Mouse (Mus musculus) gastrocnemius, postnatal 36 days (tissue): Measurements from ENCODE around the gene Cenpu. TPM values are rescaled to one million over a fixed set of nuclear protein-coding genes. Genes with fewer than 3 reads are reported as not detected.
"Not testable (repeated sequence)": the region's sequence is repeated elsewhere in the genome, so short reads cannot be mapped to it uniquely, and the experiment has no call there.

ENCODE experiments used
- DNase-seq, 2 experiments: peaks; one replicate each; pipeline ENCODE4 v3.0.0; 2022
- intact Hi-C: fragments of 180-260 bp; cut with DNase I; formaldehyde crosslinking; loops from one replicate; pipeline ENCODE4 v1.15.1; 2025
- total RNA-seq, 2 experiments: library from RNA; stranded (reverse); gene quantifications; 2 replicates each; pipeline ENCODE4 v1.2.3; 2021

Gene Cenpu
- total RNA-seq, 2 experiments from 2014 or later, result 0.26 to 0.62 TPM

GRCm38 (mm10) chr8:46546431-46547176, 5.2 kb upstream of the Cenpu start:
- peak in 1 of 2 experiments; percentile 20 for DNase-seq

GRCm38 (mm10) chr8:46547245-46547644, 4.6 kb upstream of the Cenpu start:
- intact Hi-C loops, result loop anchor here (2.0 to 5.0 kb wide), 3 partner anchors 75 to 305 kb away; partner anchors contain the start of gene Acsl1
- peak in 1 of 2 experiments; percentile 19 for DNase-seq

More at GRCm38 (mm10) chr8:46546431-46547176, 5.2 kb upstream of the Cenpu start:
- intact Hi-C loops, result loop anchor here (2.0 to 5.0 kb wide), 3 partner anchors 74 to 304 kb away; partner anchors contain the start of gene Acsl1

GRCm38 (mm10) chr8:46550058-46550457, 1.8 kb upstream of the Cenpu start:
- no peak for DNase-seq
- intact Hi-C loops, result no loop called here

GRCm38 (mm10) chr8:46551029-46551428, 799 bp upstream of the Cenpu start:
- no peak for DNase-seq
- intact Hi-C loops, result no loop called here

- intact Hi-C loops, result no loop called here
- DNase-seq, result no peak
Observed at GRCm38 (mm10) chr8:46552441-46552765, 575 bp downstream of the Cenpu start.

GRCm38 (mm10) chr8:46559428-46559827, 7.6 kb downstream of the Cenpu start:
- intact Hi-C loops, result loop anchor here (5.0 kb wide), 1 partner anchor 58 kb away; the partner anchor contains the start of genes Casp3 and Primpol
- no peak for DNase-seq

- no peak for DNase-seq
- intact Hi-C loops, result no loop called here
Observed at GRCm38 (mm10) chr8:46562333-46562732, 10.5 kb downstream of the Cenpu start.

GRCm38 (mm10) chr8:46566914-46567529, 15.2 kb downstream of the Cenpu start:
- DNase-seq, result no peak
- intact Hi-C loops, result no loop called here

- intact Hi-C loops, result no loop called here
Observed at GRCm38 (mm10) chr8:46567946-46568345, 16.1 kb downstream of the Cenpu start.

GRCm38 (mm10) chr8:46568942-46569341, 17.1 kb downstream of the Cenpu start:
- intact Hi-C loops, result no loop called here
- no peak for DNase-seq

More at GRCm38 (mm10) chr8:46567946-46568345, 16.1 kb downstream of the Cenpu start:
- DNase-seq, result no peak

GRCm38 (mm10) chr8:46569659-46570441, 18.0 kb downstream of the Cenpu start:
- DNase-seq, result no peak
- intact Hi-C loops, result no loop called here

- DNase-seq, result no peak
- intact Hi-C loops, result no loop called here
Observed at GRCm38 (mm10) chr8:46570673-46571072, 18.8 kb downstream of the Cenpu start.

- DNase-seq, result no peak
- intact Hi-C loops, result no loop called here
Observed at GRCm38 (mm10) chr8:46573446-46573845, 21.6 kb downstream of the Cenpu start.

- DNase-seq, result no peak
- intact Hi-C loops, result no loop called here
Observed at GRCm38 (mm10) chr8:46573964-46574363, 22.1 kb downstream of the Cenpu start.

GRCm38 (mm10) chr8:46578794-46579193, 27.0 kb downstream of the Cenpu start:
- DNase-seq, result no peak
- intact Hi-C loops, result no loop called here

GRCm38 (mm10) chr8:46584328-46584727, 32.5 kb downstream of the Cenpu start:
- DNase-seq, intact Hi-C loops: not testable (repeated sequence)

GRCm38 (mm10) chr8:46585576-46585975, 33.7 kb downstream of the Cenpu start:
- no peak for DNase-seq
- intact Hi-C loops, result no loop called here

GRCm38 (mm10) chr8:46587911-46588310, 36.1 kb downstream of the Cenpu start:
- DNase-seq, result no peak
- intact Hi-C loops, result no loop called here

GRCm38 (mm10) chr8:46588663-46589062, 36.8 kb downstream of the Cenpu start:
- intact Hi-C loops, result no loop called here
- no peak for DNase-seq

GRCm38 (mm10) chr8:46593067-46593466, 41.2 kb downstream of the Cenpu start:
- DNase-seq, result no peak
- intact Hi-C loops, result no loop called here

- DNase-seq, result no peak
- intact Hi-C loops, result no loop called here
Observed at GRCm38 (mm10) chr8:46593772-46594171, 41.9 kb downstream of the Cenpu start.
